Mouse (Mus musculus) lung, embryonic 15.5 days (tissue): ENCODE measurements around the gene Mgat4e. TPM values are rescaled to one million over a fixed set of nuclear protein-coding genes. Genes with fewer than 3 reads are reported as not detected.
"Not testable (repeated sequence)": the region's sequence is repeated elsewhere in the genome, so short reads cannot be mapped to it uniquely, and the experiment has no call there.

Experiments used
- ATAC-seq: fragments of 200-750 bp; cut with Nextera tagmentation; 2 replicates; pipeline ENCODE4 v1.8.0; 2017; ENCODE audit warnings: moderate number of reproducible peaks, borderline replicate concordance; ENCODE audit not compliant: low FRiP score, low TSS enrichment; ENCODE audit errors: extremely low read depth
- H3K27ac ChIP-seq: fragments of 300-500 bp; sonication (generic); 2 replicates; pipeline ENCODE4 v1.5.1; 2015; ENCODE audit warnings: moderate library complexity, mild to moderate bottlenecking, inconsistent platforms
- H3K27me3 ChIP-seq: fragments of 300-500 bp; sonication (generic); 2 replicates; pipeline ENCODE4 v1.6.1; 2015; ENCODE audit warnings: inconsistent platforms
- H3K36me3 ChIP-seq: fragments of 300-500 bp; sonication (generic); 2 replicates; pipeline ENCODE4 v1.6.1; 2015; ENCODE audit warnings: inconsistent platforms
- H3K4me1 ChIP-seq: fragments of 300-500 bp; sonication (generic); 2 replicates; pipeline ENCODE4 v1.6.1; 2015; ENCODE audit warnings: inconsistent platforms
- H3K4me2 ChIP-seq: fragments of 300-500 bp; sonication (generic); 2 replicates; pipeline ENCODE4 v1.6.1; 2015; ENCODE audit warnings: inconsistent platforms, mild to moderate bottlenecking, moderate library complexity
- H3K4me3 ChIP-seq: fragments of 300-500 bp; sonication (generic); 2 replicates; pipeline ENCODE4 v1.5.1; 2015; ENCODE audit warnings: mild to moderate bottlenecking, inconsistent platforms
- H3K9ac ChIP-seq: fragments of 300-500 bp; sonication (generic); 2 replicates; pipeline ENCODE4 v1.6.1; 2015; ENCODE audit warnings: inconsistent platforms
- H3K9me3 ChIP-seq: fragments of 300-500 bp; sonication (generic); 2 replicates; pipeline ENCODE4 v1.6.1; 2016; ENCODE audit warnings: inconsistent platforms
- WGBS: fragments of 180-500 bp; shearing (Covaris S2); methylation state at CpG from one replicate; pipeline ENCODE4 v1.1.7; 2015; 5-methylcytosine and 5-hydroxymethylcytosine counted together
- polyA plus RNA-seq: library from polyadenylated mRNA; unstranded; fragments of >200 nt; fragmentation: Nextera tagmentation; extraction: Ambion mirVana; gene quantifications from 2 replicates; pipeline ENCODE4 v1.2.1, GENCODE M21; 2015

Gene Mgat4e
- polyA plus RNA-seq, 1 experiment from 2014 or later: not detected

GRCm38 (mm10) chr1:134521163-134521562 is 28.3 kb downstream of the Mgat4e start:
- 75% methylated on average over 7 of the region's 7 CpGs for WGBS
- H3K36me3 ChIP-seq: no peaks in the 10 kb centered on the region
- H3K9ac ChIP-seq: no peak overlapping the region
- H3K4me2 ChIP-seq: no peak overlapping the region
- no peak for ATAC-seq
- peaks cover 14% of the 10 kb centered on the region for H3K4me1 ChIP-seq
- H3K4me3 ChIP-seq: no peak overlapping the region
- no peaks in the 10 kb centered on the region for H3K27me3 ChIP-seq
- no peaks in the 10 kb centered on the region for H3K9me3 ChIP-seq
- no peak overlapping the region for H3K27ac ChIP-seq

- no peak for ATAC-seq
- Histone ChIP-seq H3K4me3 (no peak overlapping the region), H3K36me3 (no peaks in the 10 kb centered on the region), H3K9ac (no peak overlapping the region), H3K27me3 (no peaks in the 10 kb centered on the region), H3K4me1 (peaks cover 19% of the 10 kb centered on the region), H3K9me3 (no peaks in the 10 kb centered on the region), H3K4me2 (no peak overlapping the region), H3K27ac (no peak overlapping the region)
- WGBS: 68% methylated on average over 8 of the region's 8 CpGs
Measured at GRCm38 (mm10) chr1:134520001-134520721, 29.3 kb downstream of the Mgat4e start.

- H3K9ac ChIP-seq, H3K27me3 ChIP-seq, H3K4me2 ChIP-seq, H3K4me3 ChIP-seq, ATAC-seq, H3K36me3 ChIP-seq, H3K9me3 ChIP-seq, H3K27ac ChIP-seq: not testable (repeated sequence)
- WGBS: 93% methylated on average over 5 of the region's 5 CpGs
- H3K4me1 ChIP-seq: peaks cover 19% of the 10 kb centered on the region
Measured at GRCm38 (mm10) chr1:134519201-134519600, 30.3 kb downstream of the Mgat4e start.

- peak; percentile 58 for ATAC-seq
- 5% methylated on average over 7 of the region's 7 CpGs for WGBS
- Histone ChIP-seq H3K9me3 (no peaks in the 10 kb centered on the region), H3K9ac (no peak overlapping the region), H3K27ac (no peak overlapping the region), H3K4me3 (no peak overlapping the region), H3K27me3 (no peaks in the 10 kb centered on the region), H3K4me2 (no peak overlapping the region), H3K4me1 (peaks cover 21% of the 10 kb centered on the region), H3K36me3 (no peaks in the 10 kb centered on the region)
Measured at GRCm38 (mm10) chr1:134518677-134519076, 30.8 kb downstream of the Mgat4e start.

GRCm38 (mm10) chr1:134517841-134518240 is 31.6 kb downstream of the Mgat4e start:
- H3K4me3 ChIP-seq, ATAC-seq, H3K9ac ChIP-seq, H3K9me3 ChIP-seq, H3K36me3 ChIP-seq, H3K27me3 ChIP-seq, H3K27ac ChIP-seq, H3K4me2 ChIP-seq: not testable (repeated sequence)
- H3K4me1 ChIP-seq: peaks cover 29% of the 10 kb centered on the region
- 92% methylated on average over 14 of the region's 14 CpGs for WGBS

GRCm38 (mm10) chr1:134516491-134517198 is 32.8 kb downstream of the Mgat4e start:
- Histone ChIP-seq H3K36me3 (no peaks in the 10 kb centered on the region), H3K4me1 (peaks cover 29% of the 10 kb centered on the region), H3K4me2 (0 out of 2 replicates have a peak overlapping the region, but pooled peaks have one; percentile 4), H3K27me3 (0 out of 2 replicates have a peak, but pooled peaks cover 11% of the 10 kb centered on the region), H3K9ac (no peak overlapping the region), H3K9me3 (no peaks in the 10 kb centered on the region), H3K4me3 (no peak overlapping the region), H3K27ac (peak overlapping the region; percentile 77)
- 13% methylated on average over 4 of the region's 4 CpGs for WGBS
- peak; percentile 41; the same call in 1 of the 2 replicates for ATAC-seq

GRCm38 (mm10) chr1:134515891-134516290 is 33.6 kb downstream of the Mgat4e start:
- H3K4me2 ChIP-seq: no peak overlapping the region
- 76% methylated on average over 2 of the region's 2 CpGs for WGBS

GRCm38 (mm10) chr1:134513876-134514590 is 35.4 kb downstream of the Mgat4e start:
- Histone ChIP-seq H3K4me2 (peak overlapping the region; percentile 92), H3K9me3 (no peaks in the 10 kb centered on the region), H3K27me3 (0 out of 2 replicates have a peak, but pooled peaks cover 11% of the 10 kb centered on the region), H3K4me3 (peak overlapping the region; percentile 49), H3K36me3 (0 out of 2 replicates have a peak, but pooled peaks cover 2% of the 10 kb centered on the region), H3K4me1 (peaks cover 29% of the 10 kb centered on the region), H3K27ac (0 out of 2 replicates have a peak overlapping the region, but pooled peaks have one; percentile 48), H3K9ac (0 out of 2 replicates have a peak overlapping the region, but pooled peaks have one; percentile 41)
- 31% methylated on average over 16 of the region's 16 CpGs for WGBS
- ATAC-seq: no peak

More at GRCm38 (mm10) chr1:134515891-134516290, 33.6 kb downstream of the Mgat4e start:
- no peak for ATAC-seq
- H3K27ac ChIP-seq: peak overlapping the region; percentile 77
- H3K36me3 ChIP-seq: no peaks in the 10 kb centered on the region
- no peaks in the 10 kb centered on the region for H3K9me3 ChIP-seq
- no peak overlapping the region for H3K4me3 ChIP-seq
- no peak overlapping the region for H3K9ac ChIP-seq
- peaks cover 29% of the 10 kb centered on the region for H3K4me1 ChIP-seq
- H3K27me3 ChIP-seq: 0 out of 2 replicates have a peak, but pooled peaks cover 11% of the 10 kb centered on the region

GRCm38 (mm10) chr1:134513312-134513860 is 36.1 kb downstream of the Mgat4e start:
- H3K36me3 ChIP-seq: peaks cover 5% of the 10 kb centered on the region; the same call in 1 of the 2 replicates
- peak; percentile 72; the same call in 1 of the 2 replicates for ATAC-seq
- no peaks in the 10 kb centered on the region for H3K9me3 ChIP-seq
- H3K4me3 ChIP-seq: peak overlapping the region; percentile 49
- peak overlapping the region; percentile 92 for H3K4me2 ChIP-seq
- 0 out of 2 replicates have a peak, but pooled peaks cover 11% of the 10 kb centered on the region for H3K27me3 ChIP-seq
- H3K4me1 ChIP-seq: peaks cover 27% of the 10 kb centered on the region
- H3K27ac ChIP-seq: peak overlapping the region; percentile 48; the same call in 1 of the 2 replicates
- peak overlapping the region; percentile 41 for H3K9ac ChIP-seq
- 3% methylated on average over 38 of the region's 38 CpGs for WGBS

GRCm38 (mm10) chr1:134512584-134512983 is 36.9 kb downstream of the Mgat4e start:
- no peak overlapping the region for H3K4me3 ChIP-seq
- peak overlapping the region; percentile 92 for H3K4me2 ChIP-seq
- no peak overlapping the region for H3K27ac ChIP-seq
- ATAC-seq: no peak
- 48% methylated on average over 6 of the region's 6 CpGs for WGBS
- peaks cover 13% of the 10 kb centered on the region for H3K36me3 ChIP-seq
- H3K9ac ChIP-seq: no peak overlapping the region
- H3K27me3 ChIP-seq: 0 out of 2 replicates have a peak, but pooled peaks cover 11% of the 10 kb centered on the region
- peaks cover 27% of the 10 kb centered on the region for H3K4me1 ChIP-seq
- H3K9me3 ChIP-seq: no peaks in the 10 kb centered on the region

GRCm38 (mm10) chr1:134512183-134512582 is 37.3 kb downstream of the Mgat4e start:
- Histone ChIP-seq H3K4me1 (peaks cover 25% of the 10 kb centered on the region), H3K27me3 (0 out of 2 replicates have a peak, but pooled peaks cover 11% of the 10 kb centered on the region), H3K4me3 (no peak overlapping the region), H3K9ac (no peak overlapping the region), H3K4me2 (peak overlapping the region; percentile 92; the same call in 1 of the 2 replicates), H3K36me3 (peaks cover 17% of the 10 kb centered on the region), H3K27ac (no peak overlapping the region), H3K9me3 (no peaks in the 10 kb centered on the region)
- no peak for ATAC-seq
- WGBS: 44% methylated on average over 4 of the region's 4 CpGs
